Mouse (Mus musculus): Measurements from ENCODE around the gene Sp9. TPM values are rescaled to one million over a fixed set of nuclear protein-coding genes. Genes with fewer than 3 reads are reported as not detected.

The Sp9 gene
- 0.51 TPM in 1 of 2 replicates, not detected in the other for polyA plus RNA-seq (2012; rRNA removed; ENCODE audit: low replicate concordance)

DNA sequence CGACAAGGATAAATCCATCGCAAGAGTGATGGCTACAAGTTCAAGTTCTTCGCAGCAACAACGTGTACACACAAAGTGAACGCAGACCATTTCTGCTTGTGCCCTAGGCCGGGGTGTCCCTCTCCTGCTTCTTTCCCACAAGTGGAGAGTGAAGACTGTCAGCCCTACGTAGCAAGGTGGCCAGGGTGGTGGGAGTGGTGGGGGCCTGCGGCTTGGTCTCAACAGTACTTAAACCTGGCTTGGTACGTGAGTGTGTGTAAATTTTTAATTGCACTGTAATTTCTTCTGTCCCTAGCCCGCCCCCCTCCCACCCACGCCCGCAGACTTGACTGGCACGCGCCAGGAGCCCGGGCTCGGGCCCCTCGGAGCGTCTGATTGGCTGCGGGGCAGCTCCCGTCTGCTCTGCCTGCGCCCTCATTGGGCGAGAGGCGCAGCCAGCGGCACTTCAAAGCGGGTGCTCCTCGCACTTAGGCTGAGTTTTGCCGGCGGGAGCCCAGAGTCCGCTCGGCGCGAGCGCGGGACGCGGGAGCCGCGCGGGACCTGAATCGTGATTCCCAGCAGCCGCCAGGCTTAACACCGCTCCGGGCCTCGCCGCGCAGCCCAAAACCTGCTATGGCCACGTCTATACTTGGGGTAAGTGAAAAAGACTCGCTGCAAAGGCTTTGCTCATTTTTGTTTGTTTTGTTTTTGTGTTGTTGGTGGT, at the start of gene Sp9:
TSS of gene Sp9 (plus strand) at position 467 of the 703 bp plus-strand sequence.

DNA sequence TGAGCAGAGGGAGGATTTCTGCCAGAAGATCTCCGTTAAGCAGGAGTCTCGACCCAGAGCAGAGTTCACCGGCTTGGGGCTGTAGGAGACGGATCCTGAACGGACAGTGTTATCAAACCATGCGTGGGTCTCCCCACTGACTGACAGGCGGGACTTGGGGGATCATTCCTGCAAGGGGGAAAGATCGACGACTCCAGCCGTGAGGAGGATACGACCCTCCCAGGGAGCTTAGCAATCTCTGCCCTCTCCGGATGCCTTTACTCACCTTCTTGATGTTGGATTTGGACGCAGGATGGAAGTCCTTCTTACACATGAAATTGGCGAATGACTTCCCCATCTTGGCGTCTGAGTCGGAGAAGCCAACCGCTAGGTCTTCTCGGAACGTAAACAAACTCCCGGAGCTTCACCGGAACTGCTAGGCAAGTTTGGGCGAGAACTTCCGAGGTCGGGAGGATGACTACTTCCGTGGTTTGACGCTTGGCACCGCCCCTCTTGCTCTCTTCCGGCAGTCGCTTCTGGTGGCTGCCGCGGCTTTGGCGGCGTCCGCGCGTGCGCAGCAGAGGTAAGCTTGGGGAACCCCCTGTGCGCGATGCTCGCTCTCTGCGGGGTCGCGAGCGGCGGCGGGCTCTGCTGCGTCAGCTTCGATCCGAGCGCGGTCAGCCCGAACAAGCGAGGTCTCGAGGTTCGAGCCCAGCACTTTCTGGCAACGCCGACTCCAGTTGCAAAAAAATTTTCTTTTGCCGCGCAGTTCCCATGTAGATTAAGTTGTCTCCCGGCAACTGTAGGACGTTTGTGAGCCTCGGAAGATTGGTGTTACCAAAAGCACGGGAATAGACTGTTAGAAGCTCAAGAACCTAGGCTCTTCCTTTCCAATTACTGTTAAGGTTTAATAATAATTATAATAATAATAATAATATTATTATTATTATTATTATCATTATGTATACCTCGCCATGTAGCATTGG, 40.7 kb downstream of the Sp9 start, which contains the start of the genes Scrn3 and Cir1:
TSS of gene Scrn3 (plus strand) at position 450 of the 965 bp plus-strand sequence.
TSS of gene Cir1 (minus strand) at position 550 of the 965 bp plus-strand sequence.

Other genes starting within 250 kb of the Sp9 start
- 11.1 and 15.9 TPM in 2 replicates for gene Ola1, start 53.0 kb upstream of the Sp9 start, polyA plus RNA-seq (2012; rRNA removed; ENCODE audit: low replicate concordance)
- 8.5 and 14.9 TPM in 2 replicates for gene Scrn3, start 40.7 kb downstream of the Sp9 start, polyA plus RNA-seq (2012; rRNA removed; ENCODE audit: low replicate concordance)
- gene Cir1, start 40.8 kb downstream of the Sp9 start, polyA plus RNA-seq (2012; rRNA removed; ENCODE audit: low replicate concordance) = 3.9 and 5.1 TPM in 2 replicates
- 7.2 and 9.3 TPM in 2 replicates for gene Gpr155, start 114.6 kb downstream of the Sp9 start, polyA plus RNA-seq (2012; rRNA removed; ENCODE audit: low replicate concordance)

Data from subcutaneous adipose tissue, adult 2 months (tissue).